Mouse (Mus musculus) liver, postnatal 0 days (tissue): ENCODE results near the gene Abcc9.

Experiments
- CTCF ChIP-seq: sonication (generic); IDR thresholded peaks from 2 replicates; pipeline ENCODE4 v1.5.1; 2016; ENCODE audit warnings: antibody characterized with exemption, low read depth
- EP300 ChIP-seq: IDR thresholded peaks from 2 replicates; pipeline ENCODE4 v1.6.1; 2016; ENCODE audit warnings: antibody characterized with exemption, low read depth, mild to moderate bottlenecking

GRCm38 (mm10) chr6:142715026-142715425, 12.9 kb upstream of the Abcc9 start:
- TF ChIP-seq CTCF = no peak
- TF ChIP-seq EP300 = no peak; the same call in 1 of the 2 replicates
